Mouse (Mus musculus) erythroblast, embryonic 14.5 days (primary cell): ENCODE measurements around the gene Cd200r3. TPM values are rescaled to one million over a fixed set of nuclear protein-coding genes. Genes with fewer than 3 reads are reported as not detected.

Source experiments
- H3K27me3 ChIP-seq: 2 replicates; pipeline ENCODE4 v1.6.1; 2012; ENCODE audit warnings: inconsistent platforms; ENCODE audit not compliant: control insufficient read depth
- H3K36me3 ChIP-seq: 2 replicates; pipeline ENCODE4 v1.6.1; 2012; ENCODE audit warnings: mild to moderate bottlenecking, inconsistent platforms; ENCODE audit not compliant: control insufficient read depth
- H3K4me1 ChIP-seq: 2 replicates; pipeline ENCODE4 v1.6.1; 2012; ENCODE audit warnings: inconsistent platforms; ENCODE audit not compliant: control insufficient read depth
- H3K4me3 ChIP-seq: replicated peaks from 2 replicates; pipeline ENCODE3; 2012; ENCODE audit warnings: moderate library complexity, mild to moderate bottlenecking, inconsistent platforms
- H3K9me3 ChIP-seq: 2 replicates; pipeline ENCODE4 v1.6.1; 2012; ENCODE audit warnings: low read length, inconsistent platforms, mixed read lengths; ENCODE audit not compliant: control insufficient read depth
- GATA1 ChIP-seq: IDR thresholded peaks from 2 replicates; pipeline ENCODE4 v1.6.1; 2012; ENCODE audit warnings: low read length, inconsistent platforms, mixed read lengths
- TAL1 ChIP-seq: IDR thresholded peaks from 3 replicates; pipeline ENCODE4 v1.6.1; 2012; ENCODE audit warnings: low read length, inconsistent platforms, mixed read lengths
- polyA plus RNA-seq: library from polyadenylated mRNA; stranded (reverse); fragments of >175 nt; gene quantifications from 2 replicates; pipeline ENCODE4 v1.2.3, GENCODE M21; 2012

The Cd200r3 gene
- polyA plus RNA-seq, 1 experiment: not detected

GRCm38 (mm10) chr16:44984925-44985324 is 41.4 kb downstream of the Cd200r3 start:
- no peaks in the 10 kb centered on the region for H3K27me3 ChIP-seq
- H3K9me3 ChIP-seq: no peaks in the 10 kb centered on the region
- no peak for TF ChIP-seq TAL1
- no peak for TF ChIP-seq GATA1
- H3K4me1 ChIP-seq: no peaks in the 10 kb centered on the region
- H3K4me3 ChIP-seq: no peak overlapping the region
- no peaks in the 10 kb centered on the region for H3K36me3 ChIP-seq

DNA sequence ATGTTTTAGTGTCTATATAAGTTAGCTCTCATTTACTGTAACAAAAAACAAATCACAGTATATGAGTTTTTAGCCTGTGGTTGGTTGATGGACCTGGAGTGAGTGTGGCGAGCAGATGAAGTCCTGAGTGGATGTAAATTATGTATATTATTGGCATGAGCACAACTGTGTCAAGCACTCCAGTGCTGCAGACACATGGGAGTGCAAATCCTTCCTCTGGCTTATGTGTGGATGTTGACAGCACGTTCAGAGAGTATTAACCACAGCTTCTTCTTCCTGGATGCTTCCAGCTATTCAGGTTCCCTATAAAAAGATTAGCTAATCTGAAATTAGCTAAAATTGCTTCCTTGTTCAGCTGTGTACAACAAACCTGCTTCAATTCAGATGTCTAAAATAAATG is 42.6 kb downstream of the Cd200r3 start:
- H3K4me3 ChIP-seq: no peak overlapping the region
- no peaks in the 10 kb centered on the region for H3K27me3 ChIP-seq
- TF ChIP-seq TAL1 (no peak), GATA1 (no peak)
- H3K9me3 ChIP-seq: no peaks in the 10 kb centered on the region
- no peaks in the 10 kb centered on the region for H3K4me1 ChIP-seq
- no peaks in the 10 kb centered on the region for H3K36me3 ChIP-seq

DNA sequence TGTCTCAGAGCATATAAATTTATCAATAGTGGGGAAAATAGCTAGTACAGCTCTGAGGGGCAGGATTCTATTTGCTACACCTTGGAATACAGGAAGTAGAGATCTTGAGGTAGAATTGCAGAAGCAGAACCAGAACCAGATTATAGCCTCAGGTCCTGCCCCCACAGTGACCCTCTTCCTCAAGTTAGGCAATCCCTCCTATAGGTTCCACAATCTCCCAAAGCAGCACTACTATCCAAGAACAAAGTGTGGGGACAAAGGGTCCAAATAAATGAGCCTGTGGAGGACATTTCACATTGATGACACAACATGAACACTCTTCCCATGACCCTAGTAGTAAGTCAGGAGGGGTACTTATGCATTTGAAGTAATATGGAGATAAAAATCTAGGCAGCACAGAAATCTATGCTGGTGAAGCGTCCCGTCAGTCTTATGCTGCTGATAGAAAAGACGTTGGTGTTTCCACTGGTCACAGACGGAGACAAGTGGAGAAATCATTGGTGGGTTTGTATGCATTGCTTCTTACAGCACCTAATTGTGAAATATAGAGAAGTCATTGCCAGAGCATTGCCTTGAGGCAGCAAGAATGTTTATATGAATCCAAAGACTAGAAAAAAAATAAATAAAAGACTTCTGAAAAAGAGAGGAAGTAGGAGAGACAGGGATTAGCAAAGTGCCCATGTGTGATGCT is 45.3 kb downstream of the Cd200r3 start:
- Histone ChIP-seq H3K9me3 (no peaks in the 10 kb centered on the region), H3K4me1 (no peaks in the 10 kb centered on the region), H3K36me3 (no peaks in the 10 kb centered on the region), H3K27me3 (no peaks in the 10 kb centered on the region), H3K4me3 (no peak overlapping the region)
- no peak for TF ChIP-seq GATA1
- TF ChIP-seq TAL1: no peak

DNA sequence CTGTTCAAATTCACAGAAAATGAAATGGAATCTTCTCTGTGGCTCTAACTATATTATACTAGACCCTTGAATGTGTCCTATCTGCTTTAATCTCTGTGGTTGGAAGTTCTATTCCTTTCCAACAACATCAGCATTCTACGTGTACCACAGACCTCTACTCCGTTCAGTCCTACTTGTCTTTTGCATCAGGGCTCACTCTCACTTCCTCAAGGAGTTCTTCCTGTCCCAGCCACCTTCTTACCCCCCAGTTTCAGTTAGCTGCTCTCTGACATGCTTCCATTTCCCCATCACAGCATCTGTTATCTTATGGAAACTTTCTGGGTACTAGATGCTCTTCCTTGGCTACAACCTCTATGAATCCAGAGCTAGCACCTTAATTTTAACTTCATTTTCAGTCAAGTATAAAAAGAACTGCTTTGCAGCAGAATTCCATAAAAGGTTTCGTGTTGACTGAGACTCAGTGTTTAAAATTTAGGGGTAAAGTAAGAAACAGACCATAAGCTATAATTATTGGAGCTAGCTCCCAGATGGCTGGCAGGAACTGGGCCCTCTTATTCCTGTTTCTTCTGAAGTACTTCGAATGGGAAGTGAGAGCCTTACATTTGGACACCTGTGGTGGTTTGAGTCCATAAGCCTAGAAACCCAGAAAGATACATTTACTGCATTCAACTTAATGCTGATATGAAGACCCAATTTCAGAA is 50.0 kb downstream of the Cd200r3 start:
- H3K9me3 ChIP-seq: no peaks in the 10 kb centered on the region
- no peak overlapping the region for H3K4me3 ChIP-seq
- no peaks in the 10 kb centered on the region for H3K27me3 ChIP-seq
- no peaks in the 10 kb centered on the region for H3K4me1 ChIP-seq
- no peaks in the 10 kb centered on the region for H3K36me3 ChIP-seq
- TF ChIP-seq GATA1 (no peak), TAL1 (no peak)

GRCm38 (mm10) chr16:44994206-44994953 is 50.9 kb downstream of the Cd200r3 start:
- Histone ChIP-seq H3K27me3 (no peaks in the 10 kb centered on the region), H3K9me3 (no peaks in the 10 kb centered on the region), H3K4me3 (no peak overlapping the region), H3K4me1 (no peaks in the 10 kb centered on the region), H3K36me3 (no peaks in the 10 kb centered on the region)
- TF ChIP-seq GATA1: no peak
- no peak for TF ChIP-seq TAL1

DNA sequence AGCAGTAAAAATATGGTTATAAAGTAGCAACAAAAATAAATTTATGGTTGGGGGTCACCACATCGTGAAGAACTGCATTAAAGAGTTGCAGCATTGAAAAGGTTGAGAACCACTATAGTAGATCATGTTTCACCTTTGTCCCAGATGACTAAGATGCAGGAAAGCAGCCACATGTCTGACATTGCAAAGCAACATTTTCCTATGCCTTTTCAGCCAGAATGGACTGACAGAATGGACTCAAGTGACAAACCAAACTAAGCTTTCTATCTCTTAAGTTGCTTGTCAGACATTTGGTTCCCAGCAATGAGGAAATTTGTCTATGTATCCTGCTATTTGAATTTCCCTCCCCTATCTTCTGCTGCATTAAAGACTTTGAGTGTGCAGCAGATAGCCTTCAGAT is 51.6 kb downstream of the Cd200r3 start:
- Histone ChIP-seq H3K4me3 (no peak overlapping the region), H3K36me3 (no peaks in the 10 kb centered on the region), H3K4me1 (no peaks in the 10 kb centered on the region), H3K9me3 (no peaks in the 10 kb centered on the region), H3K27me3 (no peaks in the 10 kb centered on the region)
- TF ChIP-seq GATA1 (no peak), TAL1 (no peak)

DNA sequence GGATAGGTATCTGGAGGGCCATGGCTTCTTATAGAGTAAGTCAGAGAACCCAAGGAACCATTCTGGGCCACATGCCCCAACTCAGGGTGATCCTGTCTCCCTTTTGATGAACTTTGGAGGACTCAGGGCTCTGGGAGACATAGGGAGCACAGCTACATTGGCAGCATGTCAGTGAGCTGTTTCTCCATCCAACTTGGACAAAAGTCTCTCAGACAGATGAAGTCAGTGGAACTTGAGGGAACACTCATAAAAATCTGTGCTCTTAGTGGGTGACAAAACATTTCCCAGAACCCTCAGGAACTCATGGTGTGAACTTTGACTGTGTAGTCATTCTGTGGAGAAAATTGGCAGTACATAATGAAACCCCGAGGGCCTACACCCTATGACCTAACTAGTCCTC is 53.2 kb downstream of the Cd200r3 start:
- Histone ChIP-seq H3K4me1 (no peaks in the 10 kb centered on the region), H3K36me3 (no peaks in the 10 kb centered on the region), H3K27me3 (no peaks in the 10 kb centered on the region), H3K4me3 (no peak overlapping the region), H3K9me3 (no peaks in the 10 kb centered on the region)
- TF ChIP-seq TAL1 (no peak), GATA1 (no peak)

GRCm38 (mm10) chr16:44999537-44999936 is 56.1 kb downstream of the Cd200r3 start:
- Histone ChIP-seq H3K4me3 (no peak overlapping the region), H3K27me3 (no peaks in the 10 kb centered on the region), H3K4me1 (no peaks in the 10 kb centered on the region), H3K9me3 (no peaks in the 10 kb centered on the region), H3K36me3 (no peaks in the 10 kb centered on the region)
- no peak for TF ChIP-seq TAL1
- TF ChIP-seq GATA1: no peak

DNA sequence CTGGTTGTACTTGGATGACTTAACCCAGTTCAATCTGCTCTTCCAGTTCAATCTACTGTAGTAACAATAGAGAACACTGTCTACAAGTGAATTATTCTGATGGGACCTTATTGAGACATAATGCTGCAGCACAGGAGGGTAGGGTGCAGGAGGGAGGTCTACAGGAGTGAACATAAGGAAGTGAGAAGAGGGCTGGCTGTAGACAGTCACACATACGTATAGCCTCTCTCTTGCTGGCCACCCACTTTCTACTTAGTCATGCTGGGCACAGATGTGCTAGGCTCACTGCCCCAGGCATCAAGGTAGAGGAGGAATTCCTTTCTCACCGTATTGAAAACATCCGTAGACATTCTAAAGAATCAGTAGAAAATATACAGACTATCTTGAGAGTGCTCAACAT is 61.0 kb downstream of the Cd200r3 start:
- TF ChIP-seq TAL1 (no peak), GATA1 (no peak)
- no peaks in the 10 kb centered on the region for H3K36me3 ChIP-seq
- no peak overlapping the region for H3K4me3 ChIP-seq
- no peaks in the 10 kb centered on the region for H3K27me3 ChIP-seq
- no peaks in the 10 kb centered on the region for H3K4me1 ChIP-seq
- H3K9me3 ChIP-seq: no peaks in the 10 kb centered on the region
